Mouse (Mus musculus) lung, postnatal 0 days (tissue): ENCODE measurements around the gene Lclat1. TPM values are rescaled to one million over a fixed set of nuclear protein-coding genes. Genes with fewer than 3 reads are reported as not detected.

Experiments used
- ATAC-seq: fragments of 200-750 bp; cut with Nextera tagmentation; 2 replicates; pipeline ENCODE4 v1.8.0; 2017; ENCODE audit warnings: moderate library complexity
- DNase-seq: peaks from one replicate; pipeline ENCODE4 v3.0.0-alpha.2; 2016; ENCODE audit warnings: low spot score
- H3K27ac ChIP-seq: fragments of 300-500 bp; sonication (generic); 2 replicates; pipeline ENCODE4 v1.5.1; 2014; ENCODE audit warnings: antibody characterized with exemption, mild to moderate bottlenecking, low read length, mixed read lengths
- H3K27me3 ChIP-seq: fragments of 300-500 bp; sonication (generic); replicated peaks from 2 replicates; pipeline ENCODE4 v1.6.1; 2014; ENCODE audit warnings: low read length, mixed read lengths; ENCODE audit not compliant: insufficient read depth
- H3K36me3 ChIP-seq: fragments of 300-500 bp; sonication (generic); 2 replicates; pipeline ENCODE4 v1.6.1; 2014; ENCODE audit warnings: low read length, mixed read lengths; ENCODE audit not compliant: insufficient read depth
- H3K4me1 ChIP-seq: fragments of 300-500 bp; sonication (generic); 2 replicates; pipeline ENCODE4 v1.6.1; 2014; ENCODE audit warnings: antibody characterized with exemption, low read depth, low read length, mixed read lengths; ENCODE audit not compliant: insufficient read depth
- H3K4me2 ChIP-seq: fragments of 300-500 bp; sonication (generic); replicated peaks from 2 replicates; pipeline ENCODE4 v1.6.1; 2014; ENCODE audit warnings: low read depth, mild to moderate bottlenecking, low read length, moderate library complexity, mixed read lengths
- H3K4me3 ChIP-seq: fragments of 300-500 bp; sonication (generic); 2 replicates; pipeline ENCODE4 v1.5.1; 2014; ENCODE audit warnings: low read depth, low read length
- H3K9ac ChIP-seq: fragments of 300-500 bp; sonication (generic); replicated peaks from 2 replicates; pipeline ENCODE4 v1.6.1; 2014; ENCODE audit warnings: low read depth, mild to moderate bottlenecking
- H3K9me3 ChIP-seq: fragments of 300-500 bp; sonication (generic); 2 replicates; pipeline ENCODE4 v1.6.1; 2016; ENCODE audit warnings: low read length, mixed read lengths
- CTCF ChIP-seq: IDR thresholded peaks from 2 replicates; pipeline ENCODE4 v1.5.1; 2016; ENCODE audit warnings: antibody characterized with exemption, mild to moderate bottlenecking
- EP300 ChIP-seq: IDR thresholded peaks from 2 replicates; pipeline ENCODE4 v1.6.1; 2016; ENCODE audit warnings: antibody characterized with exemption, mild to moderate bottlenecking, control low read depth
- WGBS: fragments of 180-500 bp; shearing (Covaris S2); extraction: QIAGEN DNeasy Blood & Tissue Kit; methylation state at CpG from one replicate; pipeline ENCODE4 v1.1.7; 2014; 5-methylcytosine and 5-hydroxymethylcytosine counted together
- polyA plus RNA-seq: library from polyadenylated mRNA; unstranded; fragments of >200 nt; fragmentation: Nextera tagmentation; extraction: Ambion mirVana; gene quantifications from 2 replicates; pipeline ENCODE4 v1.2.1, GENCODE M21; 2015

Gene Lclat1
- polyA plus RNA-seq = 9.1 and 10.2 TPM in 2 replicates

DNA sequence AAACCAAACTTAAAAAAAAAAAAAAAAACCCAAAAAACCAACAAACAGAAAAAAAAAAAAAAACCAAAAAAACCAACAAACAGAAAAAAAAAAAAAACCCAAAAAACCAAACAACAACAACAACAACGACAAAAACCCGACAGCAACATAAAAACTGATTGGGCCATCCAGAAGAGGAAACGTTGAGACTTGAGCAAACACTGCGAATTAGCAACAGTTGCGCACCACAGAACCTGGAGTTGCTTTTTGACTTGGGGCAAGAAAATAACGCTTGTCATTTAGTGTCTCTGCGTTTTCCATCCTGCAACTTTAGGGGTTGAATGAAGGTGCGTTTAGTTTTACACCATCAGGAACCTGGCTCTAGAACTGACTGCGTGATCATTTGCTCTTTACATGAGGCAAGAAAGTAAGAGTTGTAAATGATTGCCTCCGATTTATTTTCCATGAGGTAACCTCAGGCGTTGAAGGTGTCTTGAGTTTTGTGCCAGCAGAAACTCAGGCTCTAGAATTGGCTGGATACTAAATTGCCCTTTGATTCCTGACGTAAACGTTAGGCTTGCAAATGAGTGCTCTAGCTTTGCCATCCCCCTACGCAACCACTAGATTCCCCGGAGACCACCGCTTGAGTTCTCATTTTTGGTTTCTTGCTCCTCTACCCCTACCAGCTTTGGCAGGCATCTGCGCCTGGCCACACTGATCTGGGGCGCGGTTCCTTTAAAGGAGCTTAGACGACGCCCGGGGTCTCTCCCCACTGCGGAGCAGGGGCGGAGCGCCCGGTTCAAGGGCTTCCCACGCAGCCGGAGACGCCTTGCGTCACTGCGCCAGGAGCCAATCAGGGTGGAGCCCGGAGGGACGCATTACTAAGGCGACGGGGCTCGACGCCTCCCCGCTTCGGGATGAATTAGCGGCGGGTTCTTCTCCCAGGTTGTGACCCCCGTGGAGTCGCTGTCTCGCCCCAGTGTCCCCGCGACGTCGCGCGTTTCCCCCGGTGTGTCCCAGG lies at the start of gene Lclat1:
Lclat1 (plus strand) TSS at position 828 of the 1,000 bp plus-strand sequence.
- peak; percentile 97 for DNase-seq
- H3K27ac ChIP-seq = peak within 1 kb of the TSS; percentile 76
- peak within 1 kb of the TSS; percentile 82 for H3K9ac ChIP-seq
- peak within 1 kb of the TSS; percentile 96 for H3K4me2 ChIP-seq
- 5% methylated on average over 42 of the region's 51 CpGs for WGBS
- no peaks in the 10 kb centered on the region for H3K27me3 ChIP-seq
- H3K4me1 ChIP-seq = no peaks in the 10 kb centered on the region; the same call in 1 of the 2 replicates
- H3K36me3 ChIP-seq = no peaks in the 10 kb centered on the region
- peak; percentile 100 for ATAC-seq
- TF ChIP-seq CTCF (no peak), EP300 (peak; percentile 0)
- H3K9me3 ChIP-seq = no peaks in the 10 kb centered on the region
- H3K4me3 ChIP-seq = peak within 1 kb of the TSS; percentile 66

DNA sequence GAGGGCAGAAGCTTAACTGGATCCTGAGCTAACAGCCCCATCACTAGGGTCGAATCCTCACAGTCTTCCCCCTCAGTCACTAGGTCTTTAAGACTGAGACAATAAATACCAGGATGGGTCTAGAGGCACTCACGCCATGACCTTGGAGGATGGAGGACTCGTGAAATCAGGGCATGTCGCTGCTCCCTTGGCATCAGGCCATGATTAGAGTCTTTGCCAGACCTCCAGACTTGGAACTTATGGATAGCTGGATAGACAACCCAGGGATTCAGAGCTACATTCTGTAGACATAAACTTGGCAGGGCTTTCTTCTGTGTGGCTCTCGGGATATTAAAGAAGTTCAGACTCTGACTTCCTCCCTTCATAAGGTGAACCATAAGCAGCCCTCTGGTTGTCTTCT lies 49.5 kb upstream of the Lclat1 start:
- no peak for TF ChIP-seq CTCF
- TF ChIP-seq EP300 = no peak
- Histone ChIP-seq H3K4me2 (no peak overlapping the region), H3K4me1 (no peaks in the 10 kb centered on the region), H3K27me3 (no peaks in the 10 kb centered on the region), H3K9ac (no peak overlapping the region), H3K9me3 (no peaks in the 10 kb centered on the region), H3K27ac (no peak overlapping the region), H3K4me3 (no peak overlapping the region), H3K36me3 (no peaks in the 10 kb centered on the region)
- 50% methylated on average over 5 of the region's 5 CpGs for WGBS
- ATAC-seq (no peak), DNase-seq (no peak)

- Histone ChIP-seq H3K9ac (no peak overlapping the region), H3K4me3 (no peak overlapping the region), H3K36me3 (no peaks in the 10 kb centered on the region), H3K27ac (peak overlapping the region; percentile 75), H3K27me3 (no peaks in the 10 kb centered on the region), H3K9me3 (no peaks in the 10 kb centered on the region), H3K4me2 (no peak overlapping the region), H3K4me1 (no peaks in the 10 kb centered on the region)
- WGBS = 50% methylated on average over 3 of the region's 3 CpGs
- TF ChIP-seq EP300 (peak; percentile 73), CTCF (no peak)
- ATAC-seq = peak; percentile 86
- DNase-seq = peak; percentile 82
Measured at GRCm38 (mm10) chr17:73060224-73060896, 47.4 kb upstream of the Lclat1 start.

DNA sequence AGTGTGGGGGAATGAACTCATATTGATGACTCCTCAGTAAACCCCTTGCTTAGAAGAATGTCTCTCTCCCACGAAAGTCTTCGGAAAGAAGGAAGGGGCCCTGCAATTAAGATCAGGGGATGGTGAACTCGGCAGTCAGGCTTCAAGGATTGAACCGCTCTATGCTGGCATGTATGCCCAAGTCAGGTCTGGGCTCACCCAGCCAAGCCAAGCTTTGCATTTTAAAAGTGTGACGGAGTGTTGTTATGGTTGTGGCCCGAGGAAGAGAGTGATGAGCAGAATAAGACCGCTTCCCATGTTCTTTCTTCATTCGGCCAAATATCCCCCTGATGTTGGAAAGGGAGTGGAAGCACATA lies 46.9 kb upstream of the Lclat1 start:
- no peaks in the 10 kb centered on the region for H3K4me1 ChIP-seq
- no peak overlapping the region for H3K4me3 ChIP-seq
- H3K9me3 ChIP-seq = no peaks in the 10 kb centered on the region
- no peak; the same call in 1 of the 2 replicates for ATAC-seq
- no peak overlapping the region for H3K4me2 ChIP-seq
- WGBS = 57% methylated on average over 8 of the region's 8 CpGs
- H3K36me3 ChIP-seq = no peaks in the 10 kb centered on the region
- TF ChIP-seq EP300 (peak; percentile 20; the same call in 1 of the 2 replicates), CTCF (no peak)
- H3K9ac ChIP-seq = no peak overlapping the region
- no peak for DNase-seq
- H3K27me3 ChIP-seq = no peaks in the 10 kb centered on the region
- H3K27ac ChIP-seq = peak overlapping the region; percentile 75

DNA sequence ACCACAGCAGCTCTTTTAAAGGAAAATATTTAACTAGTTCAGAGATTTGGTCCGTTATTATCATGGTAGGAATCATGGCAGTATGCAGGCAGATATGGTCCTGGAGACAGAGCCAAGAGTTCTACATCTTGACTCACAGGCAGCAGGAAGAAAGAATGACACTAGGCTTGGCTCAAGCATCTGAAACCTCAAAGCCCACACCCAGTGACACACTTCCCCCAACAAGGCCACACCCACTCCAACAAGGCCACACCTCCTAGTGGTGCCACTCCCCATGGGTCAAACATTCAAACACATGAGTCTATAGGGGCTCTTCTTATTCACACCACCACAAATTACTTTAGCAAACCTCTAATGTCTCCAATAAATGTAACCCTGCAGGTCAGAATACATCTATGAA lies 45.1 kb upstream of the Lclat1 start:
- no peak overlapping the region for H3K27ac ChIP-seq
- no peak for ATAC-seq
- no peak for DNase-seq
- no peak overlapping the region for H3K4me2 ChIP-seq
- no peaks in the 10 kb centered on the region for H3K36me3 ChIP-seq
- WGBS = 60% methylated on average over 1 of the region's 1 CpGs
- H3K9me3 ChIP-seq = no peaks in the 10 kb centered on the region
- H3K9ac ChIP-seq = no peak overlapping the region
- no peak for TF ChIP-seq CTCF
- no peak for TF ChIP-seq EP300
- no peak overlapping the region for H3K4me3 ChIP-seq
- no peaks in the 10 kb centered on the region for H3K27me3 ChIP-seq
- no peaks in the 10 kb centered on the region for H3K4me1 ChIP-seq

DNA sequence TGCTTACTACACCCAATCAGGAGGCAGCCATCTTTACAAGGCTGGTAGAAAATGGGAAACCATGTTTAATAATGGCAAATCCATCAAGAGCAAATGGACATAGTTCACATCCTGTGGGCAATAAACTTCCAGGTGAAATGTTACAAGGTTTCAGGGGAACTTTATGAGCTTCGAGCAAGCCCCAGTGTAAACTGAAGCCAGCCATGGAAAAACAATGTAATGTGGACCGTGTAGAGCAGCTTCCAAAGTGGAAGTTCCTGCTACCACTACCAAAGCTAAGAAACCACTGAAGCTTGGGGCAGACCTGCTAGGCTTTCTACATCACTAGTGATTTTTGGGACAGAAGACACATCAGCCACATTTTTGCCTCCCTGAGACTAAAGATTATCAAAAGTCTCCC lies 44.5 kb upstream of the Lclat1 start:
- Histone ChIP-seq H3K9me3 (no peaks in the 10 kb centered on the region), H3K4me2 (no peak overlapping the region), H3K4me3 (no peak overlapping the region), H3K27ac (no peak overlapping the region), H3K27me3 (no peaks in the 10 kb centered on the region), H3K9ac (no peak overlapping the region), H3K4me1 (no peaks in the 10 kb centered on the region; the same call in 1 of the 2 replicates), H3K36me3 (no peaks in the 10 kb centered on the region)
- TF ChIP-seq CTCF (no peak), EP300 (no peak)
- DNase-seq = no peak
- WGBS = 76% methylated on average over 2 of the region's 2 CpGs
- no peak for ATAC-seq
